Mouse (Mus musculus): ENCODE results near the gene Ttc7b. TPM values are rescaled to one million over a fixed set of nuclear protein-coding genes. Genes with fewer than 3 reads are reported as not detected.

The Ttc7b gene
- total and polyA plus RNA-seq, 3 experiments = 11.7 to 23.7 TPM; not detected in 1

DNA sequence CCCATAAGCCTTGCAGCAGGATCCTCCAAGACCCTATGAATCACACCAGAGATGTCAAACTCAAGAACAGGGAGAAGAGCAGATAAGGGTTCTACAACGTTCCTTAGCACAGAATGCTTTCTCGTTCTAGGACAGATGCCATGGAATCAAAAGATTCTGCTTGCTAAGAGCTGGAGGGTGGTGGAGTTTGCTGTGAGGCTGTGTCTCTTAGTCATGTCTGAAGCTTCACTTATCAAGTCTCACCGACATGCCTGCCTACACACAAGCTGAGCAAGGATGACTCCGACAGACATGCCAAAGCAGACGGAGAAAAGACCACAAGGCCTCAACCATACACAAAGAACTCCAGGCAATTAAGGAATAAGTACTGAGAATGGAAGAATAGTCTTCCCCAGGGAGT lies 27.4 kb downstream of the Ttc7b start:
- TF ChIP-seq SIN3A (IDR thresholded peaks at IDR 0.05; ENCODE audit: low read length) (no peak), ELF1 (IDR thresholded peaks at IDR 0.05; ENCODE audit: low read depth, low read length) (no peak), KAT2A (conservative IDR thresholded peaks at IDR 0.05; ENCODE audit: low read depth, low read length) (no peak), POLR2A (IDR thresholded peaks at IDR 0.05; ENCODE audit: control insufficient read depth in 1 of 2, insufficient read depth in 1 of 2, low read depth in 1 of 2, low read length in 2 of 2, poor library complexity in 1 of 2) (no peak), POLR2AphosphoS5 (IDR thresholded peaks at IDR 0.05; ENCODE audit: borderline replicate concordance, low read depth, low read length) (no peak)
- Histone ChIP-seq H3K9ac (ENCODE audit: control insufficient read depth, low read depth, low read length, poor library complexity, severe bottlenecking) (no peak overlapping the region), H3K9me3 (replicated peaks; ENCODE audit: insufficient read depth, low read length) (no peaks in the 10 kb centered on the region), H3K4me1 (ENCODE audit: control insufficient read depth in 1 of 2, insufficient read depth in 2 of 2, low read length in 2 of 2) (peaks cover 0 to 7% of the 10 kb centered on the region in 2 experiments; a peak in 1 of 4 replicates), H3K36me3 (ENCODE audit: control insufficient read depth in 1 of 2, insufficient read depth in 2 of 2, low read length in 2 of 2) (peaks cover 3 to 5% of the 10 kb centered on the region in 2 experiments; a peak in 3 of 4 replicates), H3K79me2 (ENCODE audit: control insufficient read depth, insufficient read depth, low read length, poor library complexity) (no peaks in the 10 kb centered on the region), H3K27me3 (ENCODE audit: control insufficient read depth in 1 of 2, insufficient read depth in 2 of 2, low read length in 2 of 2) (no peaks in the 10 kb centered on the region), H3K4me3 (ENCODE audit: control insufficient read depth in 1 of 2, insufficient read depth in 1 of 2, low read depth in 2 of 2, low read length in 2 of 2) (no peak overlapping the region), H3K27ac (ENCODE audit: control insufficient read depth, low read depth, low read length) (no peak overlapping the region)
- no peak for DNase-seq (ENCODE audit: low read depth, low spot score)

DNA sequence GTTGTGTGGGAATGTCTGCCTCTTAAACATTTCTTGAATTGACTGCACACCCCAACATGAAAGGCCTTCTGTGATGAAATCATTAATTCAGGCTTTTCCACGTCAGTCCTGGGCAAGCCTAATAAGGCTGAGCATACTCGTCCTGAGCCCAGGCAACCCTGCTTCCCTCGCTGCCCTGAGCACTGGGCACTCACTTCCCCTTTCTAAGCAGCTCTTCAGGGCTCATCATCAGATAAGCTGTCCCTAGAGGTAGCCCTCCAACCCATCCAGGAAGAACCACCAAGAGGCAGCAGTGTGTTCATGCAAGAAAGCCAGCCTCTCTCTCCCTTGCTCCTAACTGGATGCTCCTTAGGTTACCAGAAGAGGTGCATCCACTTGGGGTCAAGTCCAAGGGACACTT lies 27.9 kb downstream of the Ttc7b start:
- TF ChIP-seq ETS1 (IDR thresholded peaks at IDR 0.05; ENCODE audit: low read depth, low read length) (no peak), ZMIZ1 (IDR thresholded peaks at IDR 0.05; ENCODE audit: low read depth, low read length) (no peak), GABPA (IDR thresholded peaks at IDR 0.05; ENCODE audit: low read depth, low read length) (no peak)
- Histone ChIP-seq H3K27me3 (ENCODE audit: control insufficient read depth in 1 of 2, insufficient read depth in 2 of 2, low read length in 2 of 2) (no peaks in the 10 kb centered on the region), H3K9me3 (replicated peaks; ENCODE audit: insufficient read depth, low read length) (no peaks in the 10 kb centered on the region), H3K27ac (ENCODE audit: control insufficient read depth, low read depth, low read length) (no peak overlapping the region), H3K36me3 (ENCODE audit: control insufficient read depth in 1 of 2, insufficient read depth in 2 of 2, low read length in 2 of 2) (peaks cover 3 to 5% of the 10 kb centered on the region in 2 experiments; a peak in 3 of 4 replicates), H3K4me1 (ENCODE audit: control insufficient read depth in 1 of 2, insufficient read depth in 2 of 2, low read length in 2 of 2) (peaks cover 0 to 7% of the 10 kb centered on the region in 2 experiments; a peak in 1 of 4 replicates), H3K9ac (ENCODE audit: control insufficient read depth, low read depth, low read length, poor library complexity, severe bottlenecking) (no peak overlapping the region), H3K4me3 (ENCODE audit: control insufficient read depth in 1 of 2, insufficient read depth in 1 of 2, low read depth in 2 of 2, low read length in 2 of 2) (no peak overlapping the region), H3K79me2 (ENCODE audit: control insufficient read depth, insufficient read depth, low read length, poor library complexity) (no peaks in the 10 kb centered on the region)
- DNase-seq (ENCODE audit: low read depth, low spot score) = no peak

DNA sequence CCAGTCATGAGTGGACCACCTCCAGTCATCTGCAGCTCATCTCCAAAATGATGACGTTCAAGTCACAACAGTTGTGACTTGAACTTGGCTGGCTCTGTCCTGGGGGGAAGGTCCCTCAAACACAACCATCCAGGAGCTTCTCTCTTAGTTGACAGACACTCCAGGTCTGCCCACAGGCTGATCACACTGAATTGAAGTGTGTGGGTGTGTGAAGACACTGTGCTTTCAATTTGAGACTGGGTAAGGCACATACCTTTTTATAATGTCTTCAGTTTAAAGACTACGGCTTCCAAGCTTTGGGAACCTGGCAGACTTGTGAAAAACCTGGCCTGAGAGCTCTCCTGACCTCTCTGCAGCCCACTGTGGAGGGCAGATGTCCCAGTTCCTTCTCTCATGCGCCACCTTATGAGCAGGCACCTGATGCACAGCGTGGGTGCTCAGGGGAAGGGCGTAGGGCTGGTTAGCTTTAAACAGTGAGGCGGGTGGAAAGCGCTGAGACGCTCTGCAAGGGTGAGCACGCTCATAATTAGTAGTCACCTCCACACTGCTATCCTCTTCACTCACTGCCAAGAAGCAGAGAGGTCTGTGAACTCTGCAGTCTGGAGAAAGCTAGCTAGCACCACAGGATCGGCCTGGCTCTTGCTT lies 28.5 kb downstream of the Ttc7b start:
- no peaks in the 10 kb centered on the region for H3K79me2 ChIP-seq (ENCODE audit: control insufficient read depth, insufficient read depth, low read length, poor library complexity)
- H3K9me3 ChIP-seq (replicated peaks; ENCODE audit: insufficient read depth, low read length) = no peaks in the 10 kb centered on the region
- TF ChIP-seq CHD2 (IDR thresholded peaks at IDR 0.05; ENCODE audit: low read length) (no peak), GABPA (IDR thresholded peaks at IDR 0.05; ENCODE audit: low read depth, low read length) (no peak), MXI1 (IDR thresholded peaks at IDR 0.05; ENCODE audit: low read depth, low read length) (no peak), ZNF384 (IDR thresholded peaks at IDR 0.05; ENCODE audit: low read depth, low read length) (no peak), MAX (IDR thresholded peaks at IDR 0.05; ENCODE audit: low read length) (no peak), TCF12 (IDR thresholded peaks at IDR 0.05; ENCODE audit: low read depth, low read length) (no peak), ETS1 (IDR thresholded peaks at IDR 0.05; ENCODE audit: low read depth, low read length) (no peak), ZC3H11A (IDR thresholded peaks at IDR 0.05; ENCODE audit: low read depth, low read length) (no peak), SMC3 (IDR thresholded peaks at IDR 0.05; ENCODE audit: low read depth, low read length) (no peak), NRF1 (IDR thresholded peaks at IDR 0.05; ENCODE audit: insufficient read depth, low read depth, low read length, poor library complexity, severe bottlenecking) (no peak), NELFE (IDR thresholded peaks at IDR 0.05; ENCODE audit: low read depth, low read length) (no peak)
- H3K27me3 ChIP-seq (ENCODE audit: control insufficient read depth in 1 of 2, insufficient read depth in 2 of 2, low read length in 2 of 2) = no peaks in the 10 kb centered on the region
- H3K4me1 ChIP-seq (ENCODE audit: control insufficient read depth in 1 of 2, insufficient read depth in 2 of 2, low read length in 2 of 2) = peaks cover 0 to 7% of the 10 kb centered on the region in 2 experiments; a peak in 1 of 4 replicates
- no peak for DNase-seq (ENCODE audit: low read depth, low spot score)
- H3K9ac ChIP-seq (ENCODE audit: control insufficient read depth, low read depth, low read length, poor library complexity, severe bottlenecking) = no peak overlapping the region
- H3K36me3 ChIP-seq (ENCODE audit: control insufficient read depth in 1 of 2, insufficient read depth in 2 of 2, low read length in 2 of 2) = peaks cover 0 to 5% of the 10 kb centered on the region in 2 experiments; a peak in 3 of 4 replicates
- H3K27ac ChIP-seq (ENCODE audit: control insufficient read depth, low read depth, low read length) = no peak overlapping the region
- H3K4me3 ChIP-seq (ENCODE audit: control insufficient read depth in 1 of 2, insufficient read depth in 1 of 2, low read depth in 2 of 2, low read length in 2 of 2) = no peak overlapping the region
